Mouse (Mus musculus) forebrain, embryonic 12.5 days (tissue): ENCODE measurements at regions not wholly inside any gene's neighbourhood (a gene's known extent, or its start where the extent isn't known, plus 50 kb on each side); places are given as distances from the start of the nearest gene placed in this dataset.

Experiments
- ATAC-seq: fragments of 200-750 bp; cut with Nextera tagmentation; 2 replicates; pipeline ENCODE4 v1.8.0; 2017; ENCODE audit warnings: moderate TSS enrichment; ENCODE audit not compliant: low FRiP score
- H3K27ac ChIP-seq: fragments of 300-500 bp; sonication (generic); 2 replicates; pipeline ENCODE4 v1.5.1; 2016; ENCODE audit warnings: mild to moderate bottlenecking
- H3K27me3 ChIP-seq: fragments of 300-500 bp; sonication (generic); 2 replicates; pipeline ENCODE4 v1.6.1; 2016; ENCODE audit warnings: mild to moderate bottlenecking
- H3K36me3 ChIP-seq: fragments of 300-500 bp; sonication (generic); replicated peaks from 2 replicates; pipeline ENCODE4 v1.6.1; 2016; ENCODE audit warnings: mild to moderate bottlenecking
- H3K4me1 ChIP-seq: fragments of 300-500 bp; sonication (generic); 2 replicates; pipeline ENCODE4 v1.6.1; 2016
- H3K4me2 ChIP-seq: fragments of 300-500 bp; sonication (generic); 2 replicates; pipeline ENCODE4 v1.6.1; 2016; ENCODE audit warnings: mild to moderate bottlenecking, moderate library complexity
- H3K4me3 ChIP-seq: fragments of 300-500 bp; sonication (generic); replicated peaks from 2 replicates; pipeline ENCODE4 v1.5.1; 2016; ENCODE audit warnings: mild to moderate bottlenecking
- H3K9ac ChIP-seq: fragments of 300-500 bp; sonication (generic); 2 replicates; pipeline ENCODE4 v1.6.1; 2016; ENCODE audit warnings: mild to moderate bottlenecking
- H3K9me3 ChIP-seq: fragments of 300-500 bp; sonication (generic); 2 replicates; pipeline ENCODE4 v1.6.1; 2016
- WGBS: fragments of 180-500 bp; shearing (Covaris S2); methylation state at CpG from one replicate; pipeline ENCODE4 v1.1.7; 2016; 5-methylcytosine and 5-hydroxymethylcytosine counted together

GRCm38 (mm10) chr3:57975379-57975778 lies 127.5 kb upstream of the Pfn2 start:
- H3K9me3 ChIP-seq: no peaks in the 10 kb centered on the region
- no peak overlapping the region for H3K27ac ChIP-seq
- WGBS: 63% methylated on average over 5 of the region's 5 CpGs
- ATAC-seq: no peak
- H3K27me3 ChIP-seq: no peaks in the 10 kb centered on the region
- no peak overlapping the region for H3K4me3 ChIP-seq
- H3K4me2 ChIP-seq: no peak overlapping the region
- H3K4me1 ChIP-seq: peaks cover 9% of the 10 kb centered on the region; the same call in 1 of the 2 replicates
- H3K36me3 ChIP-seq: no peaks in the 10 kb centered on the region
- no peak overlapping the region for H3K9ac ChIP-seq

GRCm38 (mm10) chr3:57976640-57977229 lies 128.9 kb upstream of the Pfn2 start:
- no peak overlapping the region for H3K4me2 ChIP-seq
- H3K4me3 ChIP-seq: no peak overlapping the region
- no peaks in the 10 kb centered on the region for H3K36me3 ChIP-seq
- no peak overlapping the region for H3K27ac ChIP-seq
- no peak overlapping the region for H3K9ac ChIP-seq
- no peaks in the 10 kb centered on the region for H3K9me3 ChIP-seq
- no peak for ATAC-seq
- H3K27me3 ChIP-seq: no peaks in the 10 kb centered on the region
- WGBS: 84% methylated on average over 5 of the region's 5 CpGs
- peaks cover 9% of the 10 kb centered on the region; the same call in 1 of the 2 replicates for H3K4me1 ChIP-seq

- H3K27ac ChIP-seq: no peak overlapping the region
- H3K9me3 ChIP-seq: no peaks in the 10 kb centered on the region
- 87% methylated on average over 3 of the region's 3 CpGs for WGBS
- no peak overlapping the region for H3K4me3 ChIP-seq
- no peak overlapping the region for H3K9ac ChIP-seq
- H3K4me2 ChIP-seq: no peak overlapping the region
- no peaks in the 10 kb centered on the region for H3K36me3 ChIP-seq
- H3K4me1 ChIP-seq: peaks cover 2% of the 10 kb centered on the region; the same call in 1 of the 2 replicates
- no peak for ATAC-seq
- H3K27me3 ChIP-seq: no peaks in the 10 kb centered on the region
These were observed 140.3 kb upstream of the Pfn2 start for GRCm38 (mm10) chr3:57988175-57988574.

GRCm38 (mm10) chr3:57990738-57991137 lies 142.9 kb upstream of the Pfn2 start:
- ATAC-seq: no peak
- Histone ChIP-seq H3K4me1 (peaks cover 8% of the 10 kb centered on the region; the same call in 1 of the 2 replicates), H3K4me2 (no peak overlapping the region), H3K36me3 (no peaks in the 10 kb centered on the region), H3K4me3 (no peak overlapping the region), H3K9ac (no peak overlapping the region), H3K27ac (no peak overlapping the region), H3K27me3 (no peaks in the 10 kb centered on the region), H3K9me3 (no peaks in the 10 kb centered on the region)
- 79% methylated on average over 1 of the region's 1 CpGs for WGBS

GRCm38 (mm10) chr3:57998121-57999102 lies 150.5 kb upstream of the Pfn2 start:
- WGBS: 87% methylated on average over 6 of the region's 6 CpGs
- H3K4me3 ChIP-seq: no peak overlapping the region
- H3K9me3 ChIP-seq: no peaks in the 10 kb centered on the region
- no peak overlapping the region for H3K27ac ChIP-seq
- no peaks in the 10 kb centered on the region for H3K27me3 ChIP-seq
- no peak overlapping the region for H3K9ac ChIP-seq
- peaks cover 13% of the 10 kb centered on the region for H3K4me1 ChIP-seq
- H3K4me2 ChIP-seq: no peak overlapping the region
- ATAC-seq: no peak
- no peaks in the 10 kb centered on the region for H3K36me3 ChIP-seq

GRCm38 (mm10) chr3:58002792-58003574 lies 155.1 kb upstream of the Pfn2 start:
- no peaks in the 10 kb centered on the region for H3K9me3 ChIP-seq
- no peak overlapping the region for H3K4me2 ChIP-seq
- no peaks in the 10 kb centered on the region for H3K27me3 ChIP-seq
- no peaks in the 10 kb centered on the region for H3K36me3 ChIP-seq
- 45% methylated on average over 7 of the region's 7 CpGs for WGBS
- ATAC-seq: no peak
- peaks cover 9% of the 10 kb centered on the region for H3K4me1 ChIP-seq
- 0 out of 2 replicates have a peak overlapping the region, but pooled peaks have one; percentile 47 for H3K27ac ChIP-seq
- H3K4me3 ChIP-seq: no peak overlapping the region
- H3K9ac ChIP-seq: no peak overlapping the region

GRCm38 (mm10) chr3:58024750-58025392 lies 177.0 kb upstream of the Pfn2 start:
- ATAC-seq: no peak
- 77% methylated on average over 3 of the region's 3 CpGs for WGBS
- H3K4me1 ChIP-seq: peaks cover 4% of the 10 kb centered on the region; the same call in 1 of the 2 replicates
- no peak overlapping the region for H3K27ac ChIP-seq
- H3K4me3 ChIP-seq: no peak overlapping the region
- H3K4me2 ChIP-seq: no peak overlapping the region
- no peaks in the 10 kb centered on the region for H3K9me3 ChIP-seq
- H3K36me3 ChIP-seq: no peaks in the 10 kb centered on the region
- no peak overlapping the region for H3K9ac ChIP-seq
- no peaks in the 10 kb centered on the region for H3K27me3 ChIP-seq

GRCm38 (mm10) chr3:58049618-58050017 lies 201.7 kb upstream of the Pfn2 start:
- 65% methylated on average over 1 of the region's 1 CpGs for WGBS
- Histone ChIP-seq H3K9me3 (no peaks in the 10 kb centered on the region), H3K36me3 (no peaks in the 10 kb centered on the region), H3K4me2 (no peak overlapping the region), H3K9ac (no peak overlapping the region), H3K27me3 (no peaks in the 10 kb centered on the region), H3K4me3 (no peak overlapping the region), H3K4me1 (no peaks in the 10 kb centered on the region), H3K27ac (no peak overlapping the region)
- ATAC-seq: no peak

- no peak overlapping the region for H3K4me3 ChIP-seq
- H3K9me3 ChIP-seq: no peaks in the 10 kb centered on the region
- no peaks in the 10 kb centered on the region for H3K36me3 ChIP-seq
- H3K9ac ChIP-seq: no peak overlapping the region
- H3K27ac ChIP-seq: no peak overlapping the region
- WGBS: 89% methylated on average over 7 of the region's 7 CpGs
- no peak overlapping the region for H3K4me2 ChIP-seq
- H3K27me3 ChIP-seq: no peaks in the 10 kb centered on the region
- ATAC-seq: no peak
- no peaks in the 10 kb centered on the region for H3K4me1 ChIP-seq
These were observed 206.8 kb upstream of the Pfn2 start for GRCm38 (mm10) chr3:58054726-58055125.

GRCm38 (mm10) chr3:58055181-58055580 lies 207.3 kb upstream of the Pfn2 start:
- Histone ChIP-seq H3K27me3 (no peaks in the 10 kb centered on the region), H3K9me3 (no peaks in the 10 kb centered on the region), H3K9ac (no peak overlapping the region), H3K4me3 (no peak overlapping the region), H3K27ac (no peak overlapping the region), H3K4me2 (no peak overlapping the region), H3K36me3 (no peaks in the 10 kb centered on the region), H3K4me1 (no peaks in the 10 kb centered on the region)
- ATAC-seq: no peak
- 96% methylated on average over 4 of the region's 4 CpGs for WGBS

- Histone ChIP-seq H3K9ac (no peak overlapping the region), H3K9me3 (no peaks in the 10 kb centered on the region), H3K4me3 (no peak overlapping the region), H3K36me3 (no peaks in the 10 kb centered on the region), H3K27me3 (no peaks in the 10 kb centered on the region), H3K4me1 (no peaks in the 10 kb centered on the region), H3K27ac (no peak overlapping the region), H3K4me2 (no peak overlapping the region)
- WGBS: 86% methylated on average over 10 of the region's 10 CpGs
- ATAC-seq: no peak
These were observed 208.5 kb upstream of the Pfn2 start for GRCm38 (mm10) chr3:58056191-58057063.
